ENCODE assay signal across 12 mouse cellular contexts in the genomic region with DNA sequence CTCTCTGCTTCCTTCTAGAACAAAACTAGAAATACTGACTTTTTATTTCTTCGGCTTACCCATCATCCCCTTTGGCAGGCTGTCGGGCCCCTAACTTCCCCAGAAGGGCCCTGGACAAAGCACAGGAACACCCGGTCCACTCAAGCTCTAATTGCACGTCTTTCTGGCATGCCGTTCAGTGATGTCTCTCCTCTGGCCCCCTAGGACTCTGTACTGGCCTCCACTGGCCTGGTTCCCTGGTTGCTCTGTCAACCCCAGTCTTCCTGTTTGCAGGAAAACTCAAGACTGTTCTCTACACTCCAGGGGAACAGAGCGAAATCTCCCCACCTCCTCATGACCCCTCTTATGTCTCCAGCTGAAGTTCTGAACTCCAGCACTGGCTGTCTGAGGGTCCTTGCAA. TPM values are rescaled to one million over a fixed set of nuclear protein-coding genes. Genes with fewer than 3 reads are reported as not detected.
DNase-seq lines count a peak whose midpoint lies in the region; ATAC-seq lines count a peak whose summit lies in the region.
"Had no signal": no experiment of that assay in that cellular context is flagged by ENCODE, and none has a peak within 500 bp of the region (broad histone marks: within the 10 kb centered on the region; RNA-seq: fewer than 3 reads in every experiment).

No protein-coding gene starts in this region.

- no peak for ATAC-seq in heart, embryonic 14.5 days (ENCODE audit: insufficient number of reproducible peaks, insufficient read depth, low FRiP score, low read depth)
- ATAC-seq in forebrain, embryonic 14.5 days = no peak
- no peak for ATAC-seq in limb, embryonic 12.5 days (ENCODE audit: insufficient number of reproducible peaks, insufficient read depth, low FRiP score, low TSS enrichment, low read depth)
- no peak for ATAC-seq in granulocyte monocyte progenitor cell, adult 5-6 weeks (replicated peaks; ENCODE audit: poor library complexity, severe bottlenecking)
- no peak for ATAC-seq in megakaryocyte, adult 5-6 weeks (ENCODE audit: poor library complexity, severe bottlenecking)

- no peak overlapping the region for H3K4me3 ChIP-seq in heart, embryonic 14.5 days (ENCODE audit: control insufficient read depth in 1 of 2, insufficient read depth in 1 of 2, low read depth in 1 of 2, low read length in 2 of 2)
- no peak overlapping the region for H3K4me3 ChIP-seq in forebrain, embryonic 14.5 days (ENCODE audit: low read depth, low read length)
- H3K4me3 ChIP-seq in limb, embryonic 12.5 days (replicated peaks) = no peak overlapping the region
- H3K4me3 ChIP-seq: myocyte had no signal

- no peaks in the 10 kb centered on the region for H3K9me3 ChIP-seq in heart, embryonic 14.5 days (ENCODE audit: control insufficient read depth, low read length)
- no peaks in the 10 kb centered on the region for H3K9me3 ChIP-seq in forebrain, embryonic 14.5 days (replicated peaks; ENCODE audit: control insufficient read depth, low read length)
- H3K9me3 ChIP-seq in limb, embryonic 12.5 days = no peaks in the 10 kb centered on the region

- 0 out of 2 replicates have a peak, but pooled peaks cover 3% of the 10 kb centered on the region for H3K27me3 ChIP-seq in heart, embryonic 14.5 days (ENCODE audit: control insufficient read depth, insufficient read depth, low read length)
- H3K27me3 ChIP-seq in forebrain, embryonic 14.5 days (replicated peaks; ENCODE audit: control insufficient read depth, insufficient read depth, low read length) = no peaks in the 10 kb centered on the region
- no peaks in the 10 kb centered on the region for H3K27me3 ChIP-seq in limb, embryonic 12.5 days

- H3K27ac ChIP-seq in heart, embryonic 14.5 days (replicated peaks in 1 of 2; ENCODE audit: control insufficient read depth in 1 of 2, insufficient read depth in 1 of 2, low read depth in 2 of 2, low read length in 2 of 2) = peak overlapping the region; percentile 14 to 31; a peak in 3 of 4 replicates
- peak overlapping the region; percentile 86 for H3K27ac ChIP-seq in forebrain, embryonic 14.5 days (ENCODE audit: low read depth, low read length)
- H3K27ac ChIP-seq in limb, embryonic 12.5 days = peak overlapping the region; percentile 77

- no peak overlapping the region for H3K4me2 ChIP-seq in heart, embryonic 14.5 days (ENCODE audit: low read length)
- H3K4me2 ChIP-seq in forebrain, embryonic 14.5 days (ENCODE audit: low read length) = peak overlapping the region; percentile 56
- H3K4me2 ChIP-seq in limb, embryonic 12.5 days = no peak overlapping the region

- H3K9ac ChIP-seq in heart, embryonic 14.5 days (ENCODE audit: low read length) = no peak overlapping the region
- no peak overlapping the region for H3K9ac ChIP-seq in forebrain, embryonic 14.5 days (ENCODE audit: low read length)
- no peak overlapping the region for H3K9ac ChIP-seq in limb, embryonic 12.5 days (replicated peaks)

- H3K36me3 ChIP-seq in heart, embryonic 14.5 days (ENCODE audit: control insufficient read depth, insufficient read depth, low read length) = no peaks in the 10 kb centered on the region
- H3K36me3 ChIP-seq in forebrain, embryonic 14.5 days (ENCODE audit: control insufficient read depth, insufficient read depth, low read length) = no peaks in the 10 kb centered on the region
- no peaks in the 10 kb centered on the region for H3K36me3 ChIP-seq in limb, embryonic 12.5 days

- peaks cover 42 to 68% of the 10 kb centered on the region in 2 experiments for H3K4me1 ChIP-seq in heart, embryonic 14.5 days (ENCODE audit: control insufficient read depth in 2 of 2, insufficient read depth in 2 of 2, low read length in 2 of 2)
- peaks cover 39% of the 10 kb centered on the region for H3K4me1 ChIP-seq in forebrain, embryonic 14.5 days (ENCODE audit: control insufficient read depth, insufficient read depth, low read length)
- peaks cover 48% of the 10 kb centered on the region for H3K4me1 ChIP-seq in limb, embryonic 12.5 days (replicated peaks)

- no peak for DNase-seq in heart, adult 9 months (ENCODE audit: low spot score in 2 of 2)
- DNase-seq in Muller cell, postnatal 12 days (ENCODE audit: inconsistent ontology term) = peak; percentile 5
- DNase-seq in forebrain, embryonic 14.5 days (ENCODE audit: low spot score) = no peak
- DNase-seq in left cerebral cortex, postnatal 4 days = no peak
- DNase-seq: cerebellum, adult 2 months had no signal

- intact Hi-C loops in left cerebral cortex, postnatal 4 days (cut with DNase I) = no loop called here

- 46% methylated on average over 6 of the region's 6 CpGs for WGBS in heart, embryonic 14.5 days
- WGBS in forebrain, embryonic 14.5 days = 25% methylated on average over 6 of the region's 6 CpGs
- WGBS in limb, embryonic 12.5 days = 37% methylated on average over 6 of the region's 6 CpGs

RNA-seq across cellular contexts. Expression of gene Cpa5, which starts 7.9 kb away (rescaled TPM):
- 0.74 TPM in 2 replicates for polyA plus RNA-seq in heart, embryonic 14.5 days (2014; fragmentation: Nextera tagmentation; extraction: Ambion mirVana)
- polyA plus RNA-seq in forebrain, embryonic 14.5 days (2014; fragmentation: Nextera tagmentation; extraction: Ambion mirVana) = 0.10 TPM in 2 replicates
- 0.14 and 0.33 TPM in 2 replicates for polyA plus RNA-seq in limb, embryonic 12.5 days (2016; fragmentation: Nextera tagmentation; extraction: Ambion mirVana)
- total RNA-seq in granulocyte monocyte progenitor cell, adult 5-6 weeks (2014; fragmentation: Nextera tagmentation) = not detected in 2 replicates
- total RNA-seq in granulocyte monocyte progenitor cell, adult 5-6 weeks (2017) = not detected in 2 replicates
- not detected for total RNA-seq in left cerebral cortex, postnatal 4 days (2021)
- total RNA-seq in megakaryocyte, adult 5-6 weeks (2015) = not detected in 2 replicates
- not detected in 2 replicates for total RNA-seq in megakaryocyte, adult 5-6 weeks (2017)
- total RNA-seq: left cerebral cortex, postnatal 10 days had no signal
- polyA plus RNA-seq: cerebellum, adult 2 months; myocyte had no signal

RNA-seq across cellular contexts. Expression of gene Cpa1, which starts 20.3 kb away (rescaled TPM):
- 4.5 TPM in 2 replicates for polyA plus RNA-seq in heart, embryonic 14.5 days (2014; fragmentation: Nextera tagmentation; extraction: Ambion mirVana)
- 0.58 and 1.5 TPM in 2 replicates for polyA plus RNA-seq in forebrain, embryonic 14.5 days (2014; fragmentation: Nextera tagmentation; extraction: Ambion mirVana)
- 0.40 and 0.64 TPM in 2 replicates for polyA plus RNA-seq in limb, embryonic 12.5 days (2016; fragmentation: Nextera tagmentation; extraction: Ambion mirVana)
- total RNA-seq in granulocyte monocyte progenitor cell, adult 5-6 weeks (2014; fragmentation: Nextera tagmentation) = not detected in 2 replicates
- total RNA-seq in granulocyte monocyte progenitor cell, adult 5-6 weeks (2017) = not detected in 2 replicates
- total RNA-seq in left cerebral cortex, postnatal 4 days (2021) = not detected
- not detected in 2 replicates for total RNA-seq in megakaryocyte, adult 5-6 weeks (2015)
- not detected in 2 replicates for total RNA-seq in megakaryocyte, adult 5-6 weeks (2017)
- total RNA-seq: left cerebral cortex, postnatal 10 days had no signal
- polyA plus RNA-seq: cerebellum, adult 2 months had no signal

RNA-seq across cellular contexts. Expression of gene Cpa4, which starts 50.6 kb away (rescaled TPM):
- 2.5 TPM in 2 replicates for polyA plus RNA-seq in heart, embryonic 14.5 days (2014; fragmentation: Nextera tagmentation; extraction: Ambion mirVana)
- polyA plus RNA-seq in forebrain, embryonic 14.5 days (2014; fragmentation: Nextera tagmentation; extraction: Ambion mirVana) = 2.3 and 2.8 TPM in 2 replicates
- polyA plus RNA-seq in limb, embryonic 12.5 days (2016; fragmentation: Nextera tagmentation; extraction: Ambion mirVana) = 1.9 TPM in 2 replicates
- not detected in 2 replicates for total RNA-seq in granulocyte monocyte progenitor cell, adult 5-6 weeks (2014; fragmentation: Nextera tagmentation)
- total RNA-seq in granulocyte monocyte progenitor cell, adult 5-6 weeks (2017) = not detected in 2 replicates
- under 1 TPM in 1 of 2 experiments, not detected in 1; 0.24 TPM for total RNA-seq in left cerebral cortex, postnatal 4 days (2021)
- total RNA-seq in megakaryocyte, adult 5-6 weeks (2015) = not detected in 2 replicates
- not detected in 2 replicates for total RNA-seq in megakaryocyte, adult 5-6 weeks (2017)
- polyA plus RNA-seq: gonadal fat pad, adult 2 months had no signal

Comparison
In these comparisons a context has a peak if more than half of its experiments do, and no peak if none do; other contexts are left out.
1. H3K27ac ChIP-seq: peak in every context shown above with its lines; median percentile 86 in forebrain, embryonic 14.5 days; 77 in limb, embryonic 12.5 days; 22 in heart, embryonic 14.5 days.